Mouse (Mus musculus): ENCODE measurements around the gene Hdac5.

DNA sequence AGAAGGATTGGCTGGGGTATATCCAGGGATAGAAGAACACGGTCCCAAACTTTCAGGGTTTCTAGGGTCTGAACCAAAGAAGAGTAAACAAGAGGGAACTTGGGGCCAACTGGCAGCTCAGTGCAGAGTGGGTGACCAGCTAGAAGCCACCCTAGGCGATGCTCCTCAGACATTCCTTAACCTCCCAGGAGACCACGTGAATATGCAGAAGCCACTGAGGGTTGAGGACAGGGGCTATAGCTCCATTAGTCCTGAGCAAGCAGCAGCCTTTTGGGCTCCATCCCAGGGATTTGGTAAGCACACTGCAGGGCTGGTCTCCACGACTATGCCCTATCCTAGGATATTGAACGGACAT, 13.1 kb downstream of the Hdac5 start:
- TF ChIP-seq CTCF (IDR thresholded peaks at IDR 0.05; ENCODE audit: extremely low read depth, insufficient read depth, low read length), result no peak
- no peak for TF ChIP-seq POLR2A (IDR thresholded peaks at IDR 0.05; ENCODE audit: extremely low read depth, insufficient read depth, low read length)
